Mouse (Mus musculus) small intestine, adult 2 months (tissue): ENCODE measurements around the gene Fanci.

Experiments
- CTCF ChIP-seq: fragments of 200-500 bp; IDR thresholded peaks from 2 replicates; pipeline ENCODE4 v1.5.1; 2012; ENCODE audit warnings: low read depth, mild to moderate bottlenecking, control low read depth, inconsistent platforms, low read length, moderate library complexity, mixed read lengths; ENCODE audit not compliant: insufficient replicate concordance, insufficient read length; ENCODE audit errors: extremely low read depth
- POLR2A ChIP-seq: fragments of 200-500 bp; IDR thresholded peaks from 2 replicates; pipeline ENCODE4 v1.6.1; 2012; ENCODE audit warnings: low read depth, mild to moderate bottlenecking, control low read depth, inconsistent platforms, low read length, moderate library complexity

GRCm38 (mm10) chr7:79390141-79390708, 1.5 kb upstream of the Fanci start:
- no peak for TF ChIP-seq POLR2A
- TF ChIP-seq CTCF = no peak
